Mouse (Mus musculus): ENCODE data around the gene Dynlt1f.
A peak's percentile ranks its signal among the peaks of the same experiment; 100 is the strongest.
"Not testable (repeated sequence)": the region's sequence is repeated elsewhere in the genome, so short reads cannot be mapped to it uniquely, and the experiment has no call there.

Gene Dynlt1f

DNA sequence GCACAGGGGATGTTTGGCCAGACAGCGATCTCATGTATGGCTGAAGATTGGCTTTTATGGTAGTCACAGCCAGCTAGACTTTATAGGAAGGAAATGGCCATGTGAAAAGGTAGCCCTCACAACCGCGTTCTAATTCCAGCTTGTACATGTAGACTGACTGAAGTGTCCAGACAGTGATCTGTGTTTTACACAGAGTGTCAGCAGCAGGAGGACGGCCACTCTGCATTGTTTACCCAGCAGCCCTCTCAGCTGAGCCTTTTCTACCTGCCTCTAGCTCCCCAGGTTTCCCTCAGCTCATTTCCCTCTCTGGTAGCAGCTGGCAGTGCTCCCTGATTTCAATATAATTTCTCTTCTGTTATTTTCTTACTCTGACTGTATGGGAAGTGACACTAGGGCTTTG, 53.5 kb downstream of the Dynlt1f start:
- H3K36me3 ChIP-seq (ENCODE audit: insufficient read depth, low read length); H3K4me1 ChIP-seq (replicated peaks; ENCODE audit: low read depth, low read length); H3K4me3 ChIP-seq (replicated peaks; ENCODE audit: low read length); H3K27me3 ChIP-seq (ENCODE audit: insufficient read depth, low read length); H3K9me3 ChIP-seq (ENCODE audit: low read length): not testable (repeated sequence)

GRCm38 (mm10) chr17:6601204-6601911, 54.3 kb downstream of the Dynlt1f start, which contains the start of gene Dynlt1c:
Dynlt1c (plus strand) TSS chr17:6601671.
- not testable (repeated sequence) for H3K36me3 ChIP-seq (ENCODE audit: insufficient read depth, low read length); H3K4me1 ChIP-seq (replicated peaks; ENCODE audit: low read depth, low read length); H3K9me3 ChIP-seq (ENCODE audit: low read length); H3K27me3 ChIP-seq (ENCODE audit: insufficient read depth, low read length)
- peak within 1 kb of the TSS; percentile 55 for H3K4me3 ChIP-seq (replicated peaks; ENCODE audit: low read length)

DNA sequence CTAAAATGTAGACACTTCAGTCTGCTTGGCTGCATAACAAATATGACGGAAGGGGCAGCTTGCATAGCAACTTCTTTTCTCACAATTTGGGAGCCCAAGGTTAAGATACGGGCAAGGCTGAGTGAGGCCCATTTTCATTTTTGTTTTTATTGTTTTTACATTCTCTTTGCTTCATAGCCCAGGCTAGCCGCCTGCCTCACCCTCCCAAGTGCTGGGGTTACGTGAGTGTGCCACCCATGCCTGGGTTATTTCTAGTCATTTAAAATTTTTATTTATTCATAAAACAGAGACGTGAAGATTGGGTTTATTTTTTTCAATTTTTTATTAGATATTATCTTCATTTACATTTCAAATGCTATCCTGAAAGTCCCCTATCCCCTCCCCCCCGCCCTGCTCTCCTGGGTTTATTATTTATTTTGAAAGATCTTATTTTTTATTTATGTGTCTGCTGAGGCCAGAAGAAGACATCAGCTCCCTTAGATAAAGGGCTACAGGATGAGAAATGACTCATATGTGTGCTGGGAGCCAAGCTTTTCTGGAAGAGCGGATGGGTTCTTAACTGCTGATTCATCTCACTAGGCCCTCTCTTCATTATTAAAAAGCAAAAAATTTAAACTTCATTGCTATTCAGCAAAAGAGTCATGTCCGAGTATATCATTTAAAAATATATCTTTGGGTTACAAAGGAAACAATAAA, 55.3 kb downstream of the Dynlt1f start:
- H3K4me1 ChIP-seq (replicated peaks; ENCODE audit: low read depth, low read length); H3K4me3 ChIP-seq (replicated peaks; ENCODE audit: low read length); H3K9me3 ChIP-seq (ENCODE audit: low read length); H3K36me3 ChIP-seq (ENCODE audit: insufficient read depth, low read length); H3K27me3 ChIP-seq (ENCODE audit: insufficient read depth, low read length): not testable (repeated sequence)

DNA sequence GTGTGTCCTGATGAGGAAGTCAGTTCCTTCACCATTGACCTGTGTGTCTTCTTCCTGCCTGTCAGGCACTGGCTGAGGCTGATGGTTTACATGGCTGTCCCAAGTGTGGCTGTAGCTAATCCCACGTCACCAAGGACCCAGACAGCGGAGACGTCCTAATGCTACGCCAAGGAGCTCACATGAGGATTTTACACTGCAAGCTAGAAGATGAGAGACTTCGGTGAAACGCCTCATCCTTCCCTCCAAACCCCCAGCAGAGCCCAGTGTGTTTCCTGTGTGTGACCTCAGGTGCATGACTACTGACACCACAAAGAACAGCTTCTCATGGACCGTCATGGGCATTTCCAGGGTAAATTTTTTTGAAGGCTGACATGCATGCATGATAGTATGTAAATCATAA, 57.3 kb downstream of the Dynlt1f start:
- not testable (repeated sequence) for H3K9me3 ChIP-seq (ENCODE audit: low read length); H3K27me3 ChIP-seq (ENCODE audit: insufficient read depth, low read length); H3K36me3 ChIP-seq (ENCODE audit: insufficient read depth, low read length); H3K4me1 ChIP-seq (replicated peaks; ENCODE audit: low read depth, low read length); H3K4me3 ChIP-seq (replicated peaks; ENCODE audit: low read length)
